ENCODE assay signal across 15 mouse cellular contexts in the genomic region with DNA sequence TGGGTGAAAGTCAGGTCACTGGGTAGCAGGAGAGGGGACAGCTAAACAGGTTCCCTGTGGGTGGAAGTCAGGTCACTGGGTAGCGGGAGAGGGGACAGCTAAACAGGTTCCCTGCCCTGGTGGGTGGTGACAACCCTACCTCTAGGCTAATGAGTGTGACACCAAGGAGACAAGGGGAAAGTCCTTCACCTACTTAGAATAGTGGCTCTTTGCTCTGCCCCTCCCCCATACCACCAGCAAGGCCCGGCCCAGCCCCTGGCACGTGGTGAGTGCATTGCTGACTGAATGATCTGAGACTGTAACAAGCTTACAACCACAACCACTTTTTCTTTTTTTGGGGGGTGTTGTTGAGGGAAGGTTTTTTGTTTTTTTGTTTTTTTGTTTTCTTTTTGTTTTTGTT. TPM values are rescaled to one million over a fixed set of nuclear protein-coding genes. Genes with fewer than 3 reads are reported as not detected.
DNase-seq lines count a peak whose midpoint lies in the region; ATAC-seq and TF ChIP-seq lines count a peak whose summit lies in the region.
"Had no signal": no experiment of that assay in that cellular context is flagged by ENCODE, and none has a peak within 500 bp of the region (broad histone marks: within the 10 kb centered on the region; RNA-seq: fewer than 3 reads in every experiment).

No protein-coding gene starts in this region.

- no peak for TF ChIP-seq EP300 in CH12.LX (IDR thresholded peaks at IDR 0.05; ENCODE audit: low read length)

- no peaks in the 10 kb centered on the region for H3K36me3 ChIP-seq in heart, embryonic 13.5 days
- no peaks in the 10 kb centered on the region for H3K36me3 ChIP-seq in CH12.LX (replicated peaks in 1 of 2; ENCODE audit: control insufficient read depth in 1 of 2, insufficient read depth in 1 of 2, low read length in 1 of 2)
- H3K36me3 ChIP-seq: stomach, embryonic 15.5 days had no signal

- no peak for DNase-seq in heart, adult 8-10 months (ENCODE audit: low spot score)
- peak; percentile 42 for DNase-seq in CH12.LX (ENCODE audit: extremely low read depth)
- peak; percentile 55 for DNase-seq in ZHBTc4 (ENCODE audit: low read depth, low spot score)
- peak; percentile 31 to 50 for DNase-seq in kidney, postnatal 36 days
- DNase-seq in embryo, embryonic 10.5 days (ENCODE audit: low spot score), result no peak
- DNase-seq in gastrocnemius, postnatal 10 days, result no peak
- DNase-seq in gastrocnemius, adult 18-20 months (ENCODE audit: low spot score), result no peak
- DNase-seq: lung, adult 18-20 months had no signal

- H3K27me3 ChIP-seq in heart, embryonic 13.5 days (replicated peaks), result peaks cover 15% of the 10 kb centered on the region; the same call in 1 of the 2 replicates
- H3K27me3 ChIP-seq in CH12.LX (replicated peaks), result peaks cover 49% of the 10 kb centered on the region
- H3K27me3 ChIP-seq: stomach, embryonic 15.5 days had no signal

- TF ChIP-seq RAD21 in CH12.LX (IDR thresholded peaks at IDR 0.05; ENCODE audit: low read depth, low read length), result no peak

- no peak overlapping the region for H3K4me3 ChIP-seq in heart, embryonic 13.5 days
- no peak overlapping the region for H3K4me3 ChIP-seq in CH12.LX (replicated peaks in 1 of 3; ENCODE audit: low read depth in 2 of 3, low read length in 2 of 3, poor library complexity in 1 of 3)
- H3K4me3 ChIP-seq: embryonic facial prominence, embryonic 12.5 days; midbrain, embryonic 10.5 days; stomach, embryonic 15.5 days had no signal

- no peaks in the 10 kb centered on the region for H3K9me3 ChIP-seq in heart, embryonic 13.5 days
- no peaks in the 10 kb centered on the region for H3K9me3 ChIP-seq in CH12.LX (replicated peaks; ENCODE audit: low read length)
- H3K9me3 ChIP-seq: embryonic facial prominence, embryonic 12.5 days; midbrain, embryonic 10.5 days; stomach, embryonic 15.5 days had no signal

- 0 out of 2 replicates have a peak overlapping the region, but pooled peaks have one; percentile 19 for H3K9ac ChIP-seq in heart, embryonic 13.5 days
- H3K9ac ChIP-seq in CH12.LX (ENCODE audit: insufficient read depth, low read depth), result no peak overlapping the region
- H3K9ac ChIP-seq: embryonic facial prominence, embryonic 12.5 days; hindbrain, embryonic 14.5 days; stomach, embryonic 15.5 days had no signal

- H3K4me1 ChIP-seq in heart, embryonic 13.5 days, result peaks cover 19% of the 10 kb centered on the region
- peaks cover 10 to 23% of the 10 kb centered on the region in 2 experiments for H3K4me1 ChIP-seq in CH12.LX (ENCODE audit: control insufficient read depth in 1 of 2, insufficient read depth in 2 of 2)
- H3K4me1 ChIP-seq: embryonic facial prominence, embryonic 12.5 days; stomach, embryonic 15.5 days had no signal

- in situ Hi-C loops in CH12.LX (cut with MboI; ENCODE audit: low pct_ligation_motif_present, low pct_unique_long_range_greater_than_20kb, low sequenced_read_pairs), result no loop called here

- dilution Hi-C loops in CH12.LX (cut with MboI; ENCODE audit: extremely low pct_ligation_motif_present, extremely low pct_unique_long_range_greater_than_20kb, low sequenced_read_pairs), result no loop called here

- 38% methylated on average over 3 of the region's 3 CpGs for WGBS in heart, embryonic 13.5 days

- peak overlapping the region; percentile 27; the same call in 1 of the 2 replicates for H3K4me2 ChIP-seq in heart, embryonic 13.5 days
- H3K4me2 ChIP-seq in CH12.LX (ENCODE audit: insufficient read depth, low read depth, poor library complexity, severe bottlenecking), result peak overlapping the region; percentile 7; the same call in 1 of the 2 replicates
- H3K4me2 ChIP-seq: embryonic facial prominence, embryonic 12.5 days; hindbrain, embryonic 14.5 days; stomach, embryonic 15.5 days had no signal

- no peak for ATAC-seq in heart, embryonic 13.5 days (ENCODE audit: extremely low read depth, insufficient number of reproducible peaks, low FRiP score, low TSS enrichment)

- no peak for TF ChIP-seq POLR2A in CH12.LX (IDR thresholded peaks at IDR 0.05; ENCODE audit: low read depth, low read length)

- no peak for TF ChIP-seq CTCF in CH12.LX (conservative IDR thresholded peaks at IDR 0.05 in 1 of 2, IDR thresholded peaks at IDR 0.05 in 1 of 2; ENCODE audit: low read depth in 2 of 2, low read length in 2 of 2)

- H3K27ac ChIP-seq in heart, embryonic 13.5 days (replicated peaks), result no peak overlapping the region
- H3K27ac ChIP-seq in CH12.LX (ENCODE audit: insufficient read depth, low read depth), result no peak overlapping the region
- H3K27ac ChIP-seq: embryonic facial prominence, embryonic 12.5 days; hindbrain, embryonic 14.5 days; midbrain, embryonic 10.5 days; stomach, embryonic 15.5 days had no signal

- H3K79me2 ChIP-seq in CH12.LX (replicated peaks; ENCODE audit: control insufficient read depth, extremely low read depth, insufficient read depth, poor library complexity, severe bottlenecking), result no peaks in the 10 kb centered on the region

TF ChIP-seq in CH12.LX, 34 proteins besides CTCF, POLR2A, EP300 and RAD21:
- TF ChIP-seq HCFC1 (IDR thresholded peaks at IDR 0.05; ENCODE audit: low read depth, low read length) (no peak), MAX (IDR thresholded peaks at IDR 0.05; ENCODE audit: low read length) (peak; percentile 57), BHLHE40 (IDR thresholded peaks at IDR 0.05; ENCODE audit: low read depth, low read length) (peak; percentile 76), CHD1 (IDR thresholded peaks at IDR 0.05; ENCODE audit: low read depth, low read length) (no peak), MXI1 (IDR thresholded peaks at IDR 0.05; ENCODE audit: low read depth, low read length) (peak; percentile 60; the same call in 1 of the 2 replicates), USF1 (IDR thresholded peaks at IDR 0.05; ENCODE audit: low read depth, low read length) (no peak), MAFK (IDR thresholded peaks at IDR 0.05; ENCODE audit: insufficient replicate concordance, low read length) (no peak), CHD2 (IDR thresholded peaks at IDR 0.05; ENCODE audit: low read length) (peak; percentile 66), JUN (IDR thresholded peaks at IDR 0.05; ENCODE audit: insufficient read depth, low read depth, low read length) (no peak)

RNA-seq across cellular contexts. Expression of a gene that starts 27.2 kb away (rescaled TPM):
- 10.9 and 11.3 TPM in 2 replicates for polyA plus RNA-seq in heart, embryonic 13.5 days (2015; fragmentation: Nextera tagmentation; extraction: Ambion mirVana)
- total RNA-seq in heart, adult 8-10 months (2022), result 1 to 10 TPM; 1.9 to 3.7 (median 2.6) TPM
- 0.08 TPM in 1 of 2 replicates, not detected in the other for total RNA-seq in CH12.LX (2012; rRNA removed)
- total RNA-seq in CH12.LX (2014; rRNA removed), result not detected in 2 replicates
- polyA plus RNA-seq in CH12.LX (2012; ENCODE audit: insufficient read length, low read depth), result 0.20 TPM in 1 of 2 replicates, not detected in the other
- 10 to 100 TPM; 47.8 to 51.5 TPM for total RNA-seq in gastrocnemius, postnatal 10 days (2021)
- total RNA-seq in gastrocnemius, adult 18-20 months (2021), result 10 to 100 TPM; 71.7 to 80.8 TPM

RNA-seq across cellular contexts. Expression of a gene that starts 29.6 kb away (rescaled TPM):
- not detected in 2 replicates for polyA plus RNA-seq in heart, embryonic 13.5 days (2015; fragmentation: Nextera tagmentation; extraction: Ambion mirVana)
- total RNA-seq in heart, adult 8-10 months (2022), result not detected
- total RNA-seq in CH12.LX (2012; rRNA removed) (not detected in 2 replicates), CH12.LX (2014; rRNA removed) (not detected in 2 replicates)
- not detected in 2 replicates for polyA plus RNA-seq in CH12.LX (2012; ENCODE audit: insufficient read length, low read depth)
- total RNA-seq in gastrocnemius, postnatal 10 days (2021), result not detected
- not detected for total RNA-seq in gastrocnemius, adult 18-20 months (2021)
- polyA plus RNA-seq: embryonic facial prominence, embryonic 12.5 days; frontal cortex, adult 2 months; neural tube, embryonic 11.5 days; stomach, embryonic 15.5 days had no signal

RNA-seq across cellular contexts. Expression of a gene that starts 56.6 kb away (rescaled TPM):
- 961 and 1,090 TPM in 2 replicates for polyA plus RNA-seq in heart, embryonic 13.5 days (2015; fragmentation: Nextera tagmentation; extraction: Ambion mirVana)
- total RNA-seq in heart, adult 8-10 months (2022), result 1,000 to 10,000 TPM; 6,025 to 7,484 (median 6,750) TPM
- total RNA-seq in CH12.LX (2012; rRNA removed) (not detected in 2 replicates), CH12.LX (2014; rRNA removed) (not detected in 2 replicates)
- 0.38 TPM in 1 of 2 replicates, not detected in the other for polyA plus RNA-seq in CH12.LX (2012; ENCODE audit: insufficient read length, low read depth)
- 100 to 1,000 TPM; 465 to 601 TPM for total RNA-seq in gastrocnemius, postnatal 10 days (2021)
- total RNA-seq in gastrocnemius, adult 18-20 months (2021), result 1,000 to 10,000 TPM in 1 of 2 experiments, 100 to 1,000 TPM in 1; 614 to 1,203 TPM

RNA-seq across cellular contexts. Expression of a gene that starts 56.7 kb away (rescaled TPM):
- 0.75 and 1.2 TPM in 2 replicates for polyA plus RNA-seq in heart, embryonic 13.5 days (2015; fragmentation: Nextera tagmentation; extraction: Ambion mirVana)
- total RNA-seq in heart, adult 8-10 months (2022), result under 1 TPM in 1 of 4 experiments, not detected in 3; 0.91 TPM
- total RNA-seq in CH12.LX (2012; rRNA removed), result not detected in 2 replicates
- not detected in 2 replicates for total RNA-seq in CH12.LX (2014; rRNA removed)
- polyA plus RNA-seq in CH12.LX (2012; ENCODE audit: insufficient read length, low read depth), result not detected in 2 replicates
- not detected for total RNA-seq in gastrocnemius, postnatal 10 days (2021)
- under 1 TPM in 1 of 2 experiments, not detected in 1; 0.66 TPM for total RNA-seq in gastrocnemius, adult 18-20 months (2021)
- polyA plus RNA-seq: embryonic facial prominence, embryonic 12.5 days; hindbrain, embryonic 14.5 days; midbrain, embryonic 10.5 days; neural tube, embryonic 11.5 days; stomach, embryonic 15.5 days had no signal

Comparison
In these comparisons a context has a peak if more than half of its experiments do, and no peak if none do; other contexts are left out.
1. DNase-seq: peak in CH12.LX (single experiment), ZHBTc4 (single experiment) and kidney, postnatal 36 days (2 of 2); none in heart, adult 8-10 months (single experiment), embryo, embryonic 10.5 days (single experiment), gastrocnemius, postnatal 10 days (single experiment) and gastrocnemius, adult 18-20 months (single experiment).
2. RNA of a gene that starts 27.2 kb away (total RNA-seq): 71.7 to 80.8 TPM in gastrocnemius, adult 18-20 months and 47.8 to 51.5 TPM in gastrocnemius, postnatal 10 days; 1.9 to 3.7 TPM in heart, adult 8-10 months and 0.08 TPM in CH12.LX; every median in the first group is over 10 times any median in the second.
3. RNA of a gene that starts 56.6 kb away (total RNA-seq): 6,025 to 7,484 TPM in heart, adult 8-10 months, 614 to 1,203 TPM in gastrocnemius, adult 18-20 months and 465 to 601 TPM in gastrocnemius, postnatal 10 days; not detected in CH12.LX; every median in the first group is over 100 times any median in the second.